Mouse (Mus musculus) heart, postnatal 0 days (tissue): ENCODE measurements around the gene Mri1. TPM values are rescaled to one million over a fixed set of nuclear protein-coding genes. Genes with fewer than 3 reads are reported as not detected.
A peak's percentile ranks its signal among the peaks of the same experiment; 100 is the strongest.

Experiments
- ATAC-seq: fragments of 200-750 bp; cut with Nextera tagmentation; 2 replicates; pipeline ENCODE4 v1.8.0; 2017; ENCODE audit warnings: low read depth, moderate number of reproducible peaks, moderate library complexity; ENCODE audit not compliant: insufficient read depth
- DNase-seq: peaks from one replicate; pipeline ENCODE4 v3.0.0-alpha.2; 2016; ENCODE audit warnings: low spot score
- H3K27ac ChIP-seq: fragments of 300-500 bp; sonication (generic); 2 replicates; pipeline ENCODE4 v1.5.1; 2014; ENCODE audit warnings: low read depth, mild to moderate bottlenecking
- H3K27me3 ChIP-seq: fragments of 300-500 bp; sonication (generic); 2 replicates; pipeline ENCODE4 v1.6.1; 2014; ENCODE audit warnings: low read length, mixed read lengths; ENCODE audit not compliant: control insufficient read depth, insufficient read depth
- H3K36me3 ChIP-seq: fragments of 300-500 bp; sonication (generic); replicated peaks from 2 replicates; pipeline ENCODE4 v1.6.1; 2014; ENCODE audit warnings: low read length, mixed read lengths; ENCODE audit not compliant: control insufficient read depth, insufficient read depth
- H3K4me1 ChIP-seq: fragments of 300-500 bp; sonication (generic); 2 replicates; pipeline ENCODE4 v1.6.1; 2014; ENCODE audit warnings: antibody characterized with exemption; ENCODE audit not compliant: control insufficient read depth, insufficient read depth
- H3K4me2 ChIP-seq: fragments of 300-500 bp; sonication (generic); 2 replicates; pipeline ENCODE4 v1.6.1; 2014; ENCODE audit warnings: low read depth, mild to moderate bottlenecking, low read length, moderate library complexity
- H3K4me3 ChIP-seq: fragments of 300-500 bp; sonication (generic); 2 replicates; pipeline ENCODE4 v1.5.1; 2014; ENCODE audit warnings: low read depth, low read length
- H3K9ac ChIP-seq: fragments of 300-500 bp; sonication (generic); replicated peaks from 2 replicates; pipeline ENCODE4 v1.6.1; 2014; ENCODE audit warnings: low read depth, low read length, mixed read lengths
- H3K9me3 ChIP-seq: fragments of 300-500 bp; sonication (generic); replicated peaks from 2 replicates; pipeline ENCODE4 v1.6.1; 2016; ENCODE audit warnings: low read length; ENCODE audit not compliant: control insufficient read depth
- CTCF ChIP-seq: IDR thresholded peaks from 2 replicates; pipeline ENCODE4 v1.5.1; 2016; ENCODE audit warnings: antibody characterized with exemption, control low read depth, low read depth
- EP300 ChIP-seq: IDR thresholded peaks from 2 replicates; pipeline ENCODE4 v1.6.1; 2016; ENCODE audit warnings: antibody characterized with exemption, low read depth
- WGBS: fragments of 180-500 bp; shearing (Covaris S2); extraction: QIAGEN DNeasy Blood & Tissue Kit; methylation state at CpG from one replicate; pipeline ENCODE4 v1.1.7; 2014; 5-methylcytosine and 5-hydroxymethylcytosine counted together
- polyA plus RNA-seq: library from polyadenylated mRNA; unstranded; fragments of >200 nt; fragmentation: Nextera tagmentation; extraction: Ambion mirVana; gene quantifications from 2 replicates; pipeline ENCODE4 v1.2.1, GENCODE M21; 2015
- total RNA-seq: library from RNA; depleted of rRNA; stranded (reverse); fragments of >200 nt; gene quantifications from 2 replicates; pipeline ENCODE4 v1.2.3, GENCODE M21; 2014; ENCODE audit warnings: low replicate concordance

The Mri1 gene
- total and polyA plus RNA-seq, 2 experiments from 2014 or later = 25.8 to 39.2 TPM

DNA sequence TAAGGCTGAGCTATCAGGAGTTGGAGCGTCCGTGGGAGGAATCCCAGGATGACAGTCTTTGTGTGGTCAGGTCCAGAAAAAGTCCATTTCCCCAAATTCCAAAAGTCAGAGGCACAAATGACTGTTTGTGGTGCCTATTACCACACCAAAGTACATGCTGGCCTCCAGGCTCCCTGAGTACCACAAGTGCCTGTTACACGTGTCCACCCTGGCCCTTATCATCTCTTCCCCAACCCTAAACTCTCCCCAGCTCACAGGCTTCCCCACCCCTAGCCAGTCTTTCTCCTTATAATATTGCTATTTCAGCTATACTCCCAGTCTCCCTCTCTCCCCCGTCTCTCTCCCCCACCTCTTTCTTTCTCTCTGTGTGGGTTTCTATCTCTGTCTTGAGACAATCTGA, 15.2 kb upstream of the Mri1 start:
- H3K4me2 ChIP-seq = no peak overlapping the region
- H3K27me3 ChIP-seq = no peaks in the 10 kb centered on the region
- DNase-seq (no peak), ATAC-seq (no peak)
- H3K27ac ChIP-seq = no peak overlapping the region
- no peak overlapping the region for H3K9ac ChIP-seq
- H3K36me3 ChIP-seq = no peaks in the 10 kb centered on the region
- no peak overlapping the region for H3K4me3 ChIP-seq
- no peaks in the 10 kb centered on the region for H3K9me3 ChIP-seq
- peaks cover 7% of the 10 kb centered on the region for H3K4me1 ChIP-seq
- TF ChIP-seq CTCF = no peak
- TF ChIP-seq EP300 = no peak
- 66% methylated on average over 4 of the region's 4 CpGs for WGBS

DNA sequence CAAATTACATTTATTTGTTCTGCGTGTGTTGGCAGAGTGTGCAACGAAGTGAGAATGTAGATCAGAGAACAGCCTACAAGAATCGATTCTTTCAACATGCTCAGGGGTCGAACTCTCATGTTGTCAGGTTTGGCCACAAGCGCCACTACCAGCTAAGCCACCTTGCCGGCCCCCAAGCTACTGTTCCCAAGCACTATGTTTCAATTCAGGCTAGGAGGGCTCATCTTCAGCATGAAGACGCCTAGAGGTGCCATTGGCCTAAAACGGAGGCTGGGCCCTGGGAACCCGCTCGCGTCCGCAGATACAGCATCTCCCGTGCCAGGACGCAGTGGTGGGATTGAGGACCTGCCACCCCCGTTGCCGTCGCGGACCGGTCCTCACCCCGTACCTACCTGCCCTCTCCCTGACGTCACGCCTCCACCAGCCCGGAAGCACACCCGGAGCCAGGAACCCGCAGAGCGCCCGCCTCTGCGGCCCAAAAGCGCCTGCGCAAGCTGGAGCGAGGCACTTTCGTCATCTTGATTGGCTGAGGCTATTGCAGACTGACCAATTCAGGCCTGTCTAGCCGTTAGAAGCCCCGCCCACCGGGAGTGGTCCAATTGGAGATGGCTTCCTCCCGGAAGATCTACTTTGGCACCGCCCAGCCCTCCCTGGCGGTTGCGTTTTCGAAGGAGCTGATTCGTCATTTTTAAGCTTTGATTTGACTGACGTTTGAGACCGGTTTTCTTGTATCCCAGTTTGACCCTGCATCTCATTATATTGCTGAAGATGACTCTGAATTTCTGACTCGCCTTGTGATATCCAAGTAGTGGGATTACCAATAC, 13.0 kb upstream of the Mri1 start, which contains the start of gene Ccdc130:
Gene Ccdc130 (minus strand): TSS at position 431 of the 824 bp plus-strand sequence.
- peak; percentile 99 for DNase-seq
- Histone ChIP-seq H3K4me1 (peaks cover 7% of the 10 kb centered on the region), H3K9me3 (no peaks in the 10 kb centered on the region), H3K9ac (peak within 1 kb of the TSS; percentile 52), H3K27me3 (no peaks in the 10 kb centered on the region), H3K4me3 (peak within 1 kb of the TSS; percentile 55), H3K36me3 (peaks cover 18% of the 10 kb centered on the region), H3K27ac (peak within 1 kb of the TSS; percentile 44), H3K4me2 (peak within 1 kb of the TSS; percentile 64)
- TF ChIP-seq CTCF (no peak), EP300 (no peak)
- peak; percentile 100 for ATAC-seq
- WGBS = 1% methylated on average over 44 of the region's 44 CpGs

DNA sequence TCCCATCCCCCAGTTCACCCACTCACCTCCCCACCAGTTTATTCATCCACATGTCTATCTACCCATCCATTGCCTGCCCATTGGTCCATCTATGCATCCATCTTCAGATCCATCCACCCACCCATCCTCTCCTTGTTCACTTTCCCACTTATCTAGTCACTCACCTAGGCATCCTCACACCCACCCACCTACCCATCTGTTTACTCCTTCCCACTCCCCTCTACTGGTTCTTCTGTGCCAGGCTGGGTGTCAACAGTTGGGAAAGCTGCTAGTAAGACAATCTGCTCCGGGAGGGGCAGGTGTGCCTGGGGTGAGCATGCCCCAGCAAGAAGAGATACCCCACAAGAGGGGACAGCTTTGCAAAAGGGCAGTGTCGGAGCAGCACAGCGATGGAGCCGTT, 4.0 kb upstream of the Mri1 start:
- ATAC-seq (no peak), DNase-seq (no peak)
- Histone ChIP-seq H3K36me3 (peaks cover 71% of the 10 kb centered on the region), H3K27me3 (no peaks in the 10 kb centered on the region), H3K4me3 (no peak overlapping the region), H3K27ac (no peak overlapping the region), H3K4me1 (peaks cover 14% of the 10 kb centered on the region), H3K4me2 (no peak overlapping the region), H3K9me3 (no peaks in the 10 kb centered on the region), H3K9ac (no peak overlapping the region)
- TF ChIP-seq EP300 = no peak
- TF ChIP-seq CTCF = no peak
- WGBS = 94% methylated on average over 4 of the region's 4 CpGs

DNA sequence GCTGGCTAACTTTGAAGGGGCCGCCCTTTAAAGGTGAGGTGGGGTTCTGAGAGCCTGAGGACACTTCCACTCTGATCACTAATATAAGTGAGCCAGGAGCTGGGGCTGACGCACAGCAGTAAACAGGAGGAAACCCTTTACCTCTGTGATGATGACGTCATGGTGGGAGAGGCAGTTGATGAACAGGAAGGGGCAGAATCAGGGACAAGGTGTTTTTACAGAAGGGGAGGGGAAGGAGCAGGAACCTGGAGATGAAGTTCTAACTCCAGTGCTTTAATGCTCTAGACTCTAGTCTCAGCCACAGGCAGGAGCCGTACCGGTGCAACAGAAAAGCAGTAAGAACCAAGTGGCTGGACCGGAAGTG, 686 bp downstream of the Mri1 start:
- TF ChIP-seq CTCF = no peak
- ATAC-seq = no peak

DNA sequence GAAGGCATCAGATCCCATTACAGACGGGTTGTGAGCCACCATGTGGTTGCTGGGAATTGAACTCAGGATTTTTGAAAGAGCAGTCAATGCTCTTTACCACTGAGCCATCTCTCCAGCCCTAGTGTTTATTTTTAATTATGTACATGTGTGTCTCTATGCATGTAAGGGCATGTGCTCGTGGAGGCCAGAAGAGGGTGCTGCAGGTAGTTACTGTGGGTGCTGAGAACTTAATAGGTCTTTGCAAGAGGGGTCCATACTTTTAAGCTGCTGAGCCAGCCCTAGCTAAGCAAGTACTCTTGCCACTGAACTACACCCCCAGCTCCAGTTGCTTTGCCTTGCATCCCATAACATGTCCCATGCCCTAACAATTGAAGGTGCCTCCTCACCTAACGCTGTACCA, 1.3 kb downstream of the Mri1 start:
- H3K9me3 ChIP-seq = no peaks in the 10 kb centered on the region
- H3K4me1 ChIP-seq = peaks cover 17% of the 10 kb centered on the region
- no peak for DNase-seq
- ATAC-seq = no peak
- peaks cover 55% of the 10 kb centered on the region for H3K36me3 ChIP-seq
- no peak overlapping the region for H3K27ac ChIP-seq
- H3K27me3 ChIP-seq = no peaks in the 10 kb centered on the region
- peak overlapping the region; percentile 99; the same call in 1 of the 2 replicates for H3K4me2 ChIP-seq
- no peak overlapping the region for H3K9ac ChIP-seq
- H3K4me3 ChIP-seq = peak overlapping the region; percentile 72; the same call in 1 of the 2 replicates
- no peak for TF ChIP-seq EP300
- TF ChIP-seq CTCF = no peak
- 84% methylated on average over 3 of the region's 3 CpGs for WGBS

More for the DNA sequence above, 686 bp downstream of the Mri1 start:
- peak overlapping the region; percentile 72 for H3K4me3 ChIP-seq
- no peaks in the 10 kb centered on the region for H3K27me3 ChIP-seq
- peaks cover 17% of the 10 kb centered on the region for H3K4me1 ChIP-seq
- peak overlapping the region; percentile 84 for H3K27ac ChIP-seq
- H3K9me3 ChIP-seq = no peaks in the 10 kb centered on the region
- peak; percentile 29 for DNase-seq
- H3K9ac ChIP-seq = peak overlapping the region; percentile 80
- peaks cover 54% of the 10 kb centered on the region for H3K36me3 ChIP-seq
- H3K4me2 ChIP-seq = peak overlapping the region; percentile 99
- WGBS = 15% methylated on average over 6 of the region's 6 CpGs
